Mouse (Mus musculus): ENCODE results near the gene Casq2. TPM values are rescaled to one million over a fixed set of nuclear protein-coding genes. Genes with fewer than 3 reads are reported as not detected.

Gene Casq2
- polyA plus RNA-seq, 1 experiment from 2014 or later = 7.0 TPM

DNA sequence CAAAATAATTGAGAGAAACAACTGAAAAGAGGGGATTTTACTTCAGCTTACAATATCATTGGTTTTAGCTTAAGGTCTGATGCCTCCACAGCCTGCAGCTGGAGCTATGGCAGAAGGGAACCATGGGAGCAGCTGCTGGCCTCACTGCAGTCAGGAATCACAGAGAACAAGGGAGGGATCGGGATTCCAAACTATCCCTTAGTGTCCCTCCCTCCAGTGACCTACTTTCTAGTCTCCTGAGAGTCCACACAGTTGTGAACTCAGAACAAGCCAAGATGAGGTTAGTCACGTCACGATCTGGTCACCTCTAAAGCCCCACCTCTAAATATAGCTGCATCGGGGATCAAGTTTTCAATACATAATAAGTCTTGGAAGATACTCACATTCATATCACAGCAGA lies 61.0 kb downstream of the Casq2 start:
- no peaks in the 10 kb centered on the region for H3K27me3 ChIP-seq (replicated peaks; ENCODE audit: insufficient read depth, low read length)
- ATAC-seq (no peak), DNase-seq (ENCODE audit: low spot score) (no peak)
- no peak for TF ChIP-seq CTCF (IDR thresholded peaks at IDR 0.05)
- TF ChIP-seq EP300 (IDR thresholded peaks at IDR 0.05) = no peak
- no peak overlapping the region for H3K27ac ChIP-seq (ENCODE audit: low read length)
- H3K36me3 ChIP-seq (ENCODE audit: insufficient read depth, low read length) = no peaks in the 10 kb centered on the region
- no peak overlapping the region for H3K9ac ChIP-seq (replicated peaks; ENCODE audit: low read depth)
- H3K4me3 ChIP-seq (ENCODE audit: low read depth, low read length) = no peak overlapping the region
- WGBS = 86% methylated on average over 4 of the region's 4 CpGs
- H3K4me2 ChIP-seq (replicated peaks; ENCODE audit: low read depth, low read length) = no peak overlapping the region
- no peaks in the 10 kb centered on the region for H3K9me3 ChIP-seq (ENCODE audit: low read length)
- H3K4me1 ChIP-seq (ENCODE audit: insufficient read depth, low read depth, low read length) = no peaks in the 10 kb centered on the region; the same call in 1 of the 2 replicates

DNA sequence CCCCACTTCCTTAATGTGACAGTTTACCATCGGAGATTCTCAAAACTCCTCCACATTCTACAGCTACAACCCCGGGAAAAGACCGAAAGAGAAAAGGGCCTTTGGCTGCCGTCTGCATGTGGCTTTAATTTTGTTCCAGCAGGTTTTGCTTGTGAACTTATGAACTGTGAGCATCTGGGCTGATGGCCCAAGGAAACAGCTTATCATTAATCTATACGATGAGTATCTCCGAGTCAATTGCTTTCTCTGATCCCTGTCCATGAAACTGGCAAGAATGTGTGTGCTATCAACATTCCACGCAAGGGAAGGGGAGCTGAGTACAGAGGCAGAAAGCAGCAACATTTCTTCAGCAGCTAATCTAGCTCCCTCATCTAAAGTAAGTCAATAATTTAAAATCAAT lies 63.7 kb downstream of the Casq2 start:
- TF ChIP-seq EP300 (IDR thresholded peaks at IDR 0.05) (no peak), CTCF (IDR thresholded peaks at IDR 0.05) (no peak)
- Histone ChIP-seq H3K4me3 (ENCODE audit: low read depth, low read length) (no peak overlapping the region), H3K27ac (ENCODE audit: low read length) (no peak overlapping the region), H3K4me2 (replicated peaks; ENCODE audit: low read depth, low read length) (no peak overlapping the region), H3K4me1 (ENCODE audit: insufficient read depth, low read depth, low read length) (no peaks in the 10 kb centered on the region; the same call in 1 of the 2 replicates), H3K9ac (replicated peaks; ENCODE audit: low read depth) (no peak overlapping the region), H3K27me3 (replicated peaks; ENCODE audit: insufficient read depth, low read length) (no peaks in the 10 kb centered on the region), H3K9me3 (ENCODE audit: low read length) (no peaks in the 10 kb centered on the region), H3K36me3 (ENCODE audit: insufficient read depth, low read length) (no peaks in the 10 kb centered on the region)
- WGBS = 33% methylated on average over 7 of the region's 7 CpGs
- ATAC-seq (no peak; the same call in 1 of the 2 replicates), DNase-seq (ENCODE audit: low spot score) (no peak)

DNA sequence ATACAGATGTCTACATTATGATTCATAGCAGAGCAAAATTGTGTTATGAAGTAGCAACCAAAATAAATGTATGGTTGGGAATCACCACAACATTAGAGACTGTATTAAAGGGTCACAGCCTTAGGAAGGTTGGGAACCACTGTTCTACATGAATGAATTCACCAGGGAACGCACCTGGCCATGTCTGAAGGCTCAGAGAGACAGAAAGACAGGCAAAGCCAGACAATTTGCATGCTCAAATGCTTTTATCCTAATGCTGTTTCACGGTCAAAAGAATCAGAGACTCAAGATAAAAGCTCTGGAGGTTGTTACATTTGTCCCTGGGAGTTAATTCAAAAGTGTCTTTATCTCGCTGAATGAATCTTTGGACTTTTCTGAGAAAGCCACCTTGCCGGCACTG lies 65.6 kb downstream of the Casq2 start:
- ATAC-seq = no peak
- H3K9ac ChIP-seq (replicated peaks; ENCODE audit: low read depth) = no peak overlapping the region
- H3K4me3 ChIP-seq (ENCODE audit: low read depth, low read length) = no peak overlapping the region
- H3K4me1 ChIP-seq (ENCODE audit: insufficient read depth, low read depth, low read length) = no peaks in the 10 kb centered on the region; the same call in 1 of the 2 replicates
- DNase-seq (ENCODE audit: low spot score) = no peak
- H3K9me3 ChIP-seq (ENCODE audit: low read length) = no peaks in the 10 kb centered on the region
- no peak overlapping the region for H3K27ac ChIP-seq (ENCODE audit: low read length)
- WGBS = 68% methylated on average over 4 of the region's 4 CpGs
- H3K4me2 ChIP-seq (replicated peaks; ENCODE audit: low read depth, low read length) = no peak overlapping the region
- H3K36me3 ChIP-seq (ENCODE audit: insufficient read depth, low read length) = no peaks in the 10 kb centered on the region
- H3K27me3 ChIP-seq (replicated peaks; ENCODE audit: insufficient read depth, low read length) = no peaks in the 10 kb centered on the region
- TF ChIP-seq CTCF (IDR thresholded peaks at IDR 0.05) (no peak), EP300 (IDR thresholded peaks at IDR 0.05) (no peak)

DNA sequence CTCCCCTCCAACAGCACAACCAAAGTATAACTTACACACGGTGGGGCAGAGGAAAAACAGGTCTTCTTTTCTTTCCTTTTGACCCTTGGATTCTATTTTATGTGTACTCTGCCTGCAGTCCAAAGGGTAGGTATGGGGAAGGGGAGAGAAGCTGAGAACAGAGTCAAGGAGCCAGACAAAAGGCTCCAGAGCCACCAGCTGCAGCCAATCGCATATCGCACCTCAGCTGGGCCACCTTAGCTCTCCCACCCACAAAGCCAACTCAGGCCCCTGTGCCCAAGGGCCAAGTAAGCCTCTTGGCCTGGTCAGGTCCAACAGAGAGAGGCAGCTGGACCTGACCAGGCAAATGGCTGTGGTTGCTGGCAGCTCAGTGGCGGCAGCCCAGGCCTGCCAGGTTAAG lies 66.3 kb downstream of the Casq2 start:
- no peak for TF ChIP-seq CTCF (IDR thresholded peaks at IDR 0.05)
- no peak for TF ChIP-seq EP300 (IDR thresholded peaks at IDR 0.05)
- H3K4me1 ChIP-seq (ENCODE audit: insufficient read depth, low read depth, low read length) = no peaks in the 10 kb centered on the region; the same call in 1 of the 2 replicates
- H3K27ac ChIP-seq (ENCODE audit: low read length) = peak overlapping the region; percentile 64; the same call in 1 of the 2 replicates
- no peak overlapping the region for H3K9ac ChIP-seq (replicated peaks; ENCODE audit: low read depth)
- no peaks in the 10 kb centered on the region for H3K9me3 ChIP-seq (ENCODE audit: low read length)
- H3K4me3 ChIP-seq (ENCODE audit: low read depth, low read length) = no peak overlapping the region
- no peaks in the 10 kb centered on the region for H3K27me3 ChIP-seq (replicated peaks; ENCODE audit: insufficient read depth, low read length)
- H3K36me3 ChIP-seq (ENCODE audit: insufficient read depth, low read length) = no peaks in the 10 kb centered on the region
- WGBS = 48% methylated on average over 4 of the region's 4 CpGs
- DNase-seq (ENCODE audit: low spot score) = no peak
- H3K4me2 ChIP-seq (replicated peaks; ENCODE audit: low read depth, low read length) = peak overlapping the region; percentile 30; the same call in 1 of the 2 replicates
- no peak; the same call in 1 of the 2 replicates for ATAC-seq

DNA sequence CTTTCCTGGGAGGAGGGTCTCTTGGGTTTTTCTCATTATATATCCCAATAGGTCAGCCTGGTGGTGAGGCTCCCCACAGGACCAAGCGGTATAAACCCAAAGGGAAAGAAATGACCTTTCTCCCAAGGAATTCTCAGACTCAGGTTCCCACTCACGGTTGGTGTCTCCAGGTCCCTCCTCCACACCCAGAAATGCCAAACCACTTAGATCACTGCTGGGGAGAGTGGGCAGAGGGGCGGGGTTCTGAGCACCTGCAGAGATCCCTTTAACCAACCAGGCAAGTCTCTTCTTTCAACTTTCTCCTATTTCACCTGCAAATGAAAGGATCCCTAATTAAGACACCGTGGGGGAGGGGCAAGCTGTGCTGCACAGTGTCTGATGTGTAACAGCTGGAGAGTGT lies 66.7 kb downstream of the Casq2 start:
- WGBS = 33% methylated on average over 4 of the region's 4 CpGs
- TF ChIP-seq EP300 (IDR thresholded peaks at IDR 0.05) = no peak
- TF ChIP-seq CTCF (IDR thresholded peaks at IDR 0.05) = no peak
- no peaks in the 10 kb centered on the region for H3K27me3 ChIP-seq (replicated peaks; ENCODE audit: insufficient read depth, low read length)
- no peaks in the 10 kb centered on the region for H3K9me3 ChIP-seq (ENCODE audit: low read length)
- ATAC-seq = peak; percentile 82
- peak overlapping the region; percentile 64; the same call in 1 of the 2 replicates for H3K27ac ChIP-seq (ENCODE audit: low read length)
- peak overlapping the region; percentile 30; the same call in 1 of the 2 replicates for H3K4me2 ChIP-seq (replicated peaks; ENCODE audit: low read depth, low read length)
- H3K4me1 ChIP-seq (ENCODE audit: insufficient read depth, low read depth, low read length) = no peaks in the 10 kb centered on the region
- H3K9ac ChIP-seq (replicated peaks; ENCODE audit: low read depth) = no peak overlapping the region
- no peaks in the 10 kb centered on the region for H3K36me3 ChIP-seq (ENCODE audit: insufficient read depth, low read length)
- peak; percentile 79 for DNase-seq (ENCODE audit: low spot score)
- H3K4me3 ChIP-seq (ENCODE audit: low read depth, low read length) = no peak overlapping the region

DNA sequence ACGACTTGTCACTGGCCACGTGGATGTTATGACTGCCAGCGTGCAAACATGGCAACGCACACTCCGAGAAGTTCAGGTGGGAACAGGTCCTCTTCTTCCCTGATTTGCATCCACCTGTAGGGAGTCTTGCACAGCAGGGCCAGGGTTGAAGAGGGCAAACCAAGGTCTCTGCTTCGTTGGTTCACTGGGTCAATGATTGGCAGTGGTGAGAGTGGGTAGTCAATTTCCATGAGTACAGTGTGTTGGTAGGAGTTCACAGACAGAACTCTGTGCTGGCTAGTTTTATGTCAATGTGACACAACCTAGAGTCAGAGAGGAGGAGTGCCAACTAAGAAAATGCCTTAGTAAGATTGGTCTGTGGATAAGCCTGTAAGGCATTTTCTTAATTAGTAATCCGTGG lies 67.9 kb downstream of the Casq2 start:
- 65% methylated on average over 7 of the region's 7 CpGs for WGBS
- H3K27me3 ChIP-seq (replicated peaks; ENCODE audit: insufficient read depth, low read length) = no peaks in the 10 kb centered on the region
- no peaks in the 10 kb centered on the region for H3K9me3 ChIP-seq (ENCODE audit: low read length)
- H3K4me1 ChIP-seq (ENCODE audit: insufficient read depth, low read depth, low read length) = no peaks in the 10 kb centered on the region
- DNase-seq (ENCODE audit: low spot score) (no peak), ATAC-seq (no peak)
- H3K4me2 ChIP-seq (replicated peaks; ENCODE audit: low read depth, low read length) = no peak overlapping the region
- no peak overlapping the region for H3K9ac ChIP-seq (replicated peaks; ENCODE audit: low read depth)
- no peaks in the 10 kb centered on the region for H3K36me3 ChIP-seq (ENCODE audit: insufficient read depth, low read length)
- no peak overlapping the region for H3K27ac ChIP-seq (ENCODE audit: low read length)
- TF ChIP-seq EP300 (IDR thresholded peaks at IDR 0.05) (no peak), CTCF (IDR thresholded peaks at IDR 0.05) (no peak)
- H3K4me3 ChIP-seq (ENCODE audit: low read depth, low read length) = no peak overlapping the region

DNA sequence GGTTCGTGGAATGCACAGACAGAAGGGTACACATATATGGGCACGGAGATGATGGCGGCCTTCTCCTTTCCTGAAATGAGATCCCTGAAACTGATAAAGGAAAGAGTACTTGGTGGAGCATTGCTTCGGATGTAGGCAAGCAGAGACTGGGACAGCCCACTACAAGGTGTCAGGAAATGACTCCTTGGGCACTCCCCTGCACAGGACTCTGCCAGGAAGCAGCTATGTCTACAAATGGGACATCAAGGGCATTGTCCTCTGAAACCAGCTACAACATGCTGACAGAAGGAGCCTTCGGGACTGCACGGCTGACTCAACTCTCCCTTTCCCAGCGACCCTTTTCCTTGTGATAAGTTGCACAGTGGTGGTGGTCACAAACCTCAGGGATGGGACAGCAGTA lies 70.5 kb downstream of the Casq2 start:
- Histone ChIP-seq H3K27me3 (replicated peaks; ENCODE audit: insufficient read depth, low read length) (no peaks in the 10 kb centered on the region), H3K27ac (ENCODE audit: low read length) (no peak overlapping the region), H3K36me3 (ENCODE audit: insufficient read depth, low read length) (no peaks in the 10 kb centered on the region), H3K4me2 (replicated peaks; ENCODE audit: low read depth, low read length) (no peak overlapping the region), H3K9ac (replicated peaks; ENCODE audit: low read depth) (no peak overlapping the region), H3K9me3 (ENCODE audit: low read length) (no peaks in the 10 kb centered on the region), H3K4me1 (ENCODE audit: insufficient read depth, low read depth, low read length) (no peaks in the 10 kb centered on the region), H3K4me3 (ENCODE audit: low read depth, low read length) (no peak overlapping the region)
- ATAC-seq (peak; percentile 55), DNase-seq (ENCODE audit: low spot score) (peak; percentile 36)
- 73% methylated on average over 7 of the region's 7 CpGs for WGBS
- TF ChIP-seq CTCF (IDR thresholded peaks at IDR 0.05) = no peak
- TF ChIP-seq EP300 (IDR thresholded peaks at IDR 0.05) = 0 out of 2 replicates have a peak, but pooled peaks have one; percentile 44
